Mouse (Mus musculus) testis, adult 2 months (tissue): ENCODE data around the gene Rab8a. TPM values are rescaled to one million over a fixed set of nuclear protein-coding genes. Genes with fewer than 3 reads are reported as not detected.

Experiments used
- H3K27ac ChIP-seq: fragments of 200-500 bp; 2 replicates; pipeline ENCODE4 v1.5.1; 2012; ENCODE audit warnings: low read depth, low read length; ENCODE audit not compliant: control insufficient read depth, insufficient read depth
- H3K27me3 ChIP-seq: fragments of 200-500 bp; 2 replicates; pipeline ENCODE4 v1.6.1; 2012; ENCODE audit warnings: mild to moderate bottlenecking, low read length, moderate library complexity; ENCODE audit not compliant: control insufficient read depth, insufficient read depth
- H3K36me3 ChIP-seq: fragments of 200-500 bp; 2 replicates; pipeline ENCODE4 v1.6.1; 2012; ENCODE audit warnings: mild to moderate bottlenecking, low read length; ENCODE audit not compliant: control insufficient read depth, insufficient read depth
- H3K4me1 ChIP-seq: fragments of 200-500 bp; 2 replicates; pipeline ENCODE4 v1.6.1; 2012; ENCODE audit warnings: low read length; ENCODE audit not compliant: control insufficient read depth, insufficient read depth
- H3K4me3 ChIP-seq: fragments of 200-500 bp; 2 replicates; pipeline ENCODE4 v1.5.1; 2012; ENCODE audit warnings: low read depth, mild to moderate bottlenecking, low read length, moderate library complexity, mixed read lengths; ENCODE audit not compliant: control insufficient read depth
- CTCF ChIP-seq: fragments of 200-500 bp; IDR thresholded peaks from 2 replicates; pipeline ENCODE4 v1.5.1; 2012; ENCODE audit warnings: low read depth, mild to moderate bottlenecking, inconsistent platforms, low read length, moderate library complexity; ENCODE audit not compliant: control insufficient read depth, insufficient read depth, insufficient replicate concordance
- POLR2A ChIP-seq: fragments of 200-500 bp; IDR thresholded peaks from 2 replicates; pipeline ENCODE4 v1.6.1; 2012; ENCODE audit warnings: low read depth, mild to moderate bottlenecking, inconsistent platforms, low read length, moderate library complexity; ENCODE audit not compliant: control insufficient read depth
- polyA plus RNA-seq: library from polyadenylated mRNA; depleted of rRNA; stranded (reverse); fragments of >200 nt; gene quantifications from 2 replicates; pipeline ENCODE4 v1.2.3, GENCODE M21; 2012

Gene Rab8a
- polyA plus RNA-seq, 1 experiment, result 44.0 TPM

DNA sequence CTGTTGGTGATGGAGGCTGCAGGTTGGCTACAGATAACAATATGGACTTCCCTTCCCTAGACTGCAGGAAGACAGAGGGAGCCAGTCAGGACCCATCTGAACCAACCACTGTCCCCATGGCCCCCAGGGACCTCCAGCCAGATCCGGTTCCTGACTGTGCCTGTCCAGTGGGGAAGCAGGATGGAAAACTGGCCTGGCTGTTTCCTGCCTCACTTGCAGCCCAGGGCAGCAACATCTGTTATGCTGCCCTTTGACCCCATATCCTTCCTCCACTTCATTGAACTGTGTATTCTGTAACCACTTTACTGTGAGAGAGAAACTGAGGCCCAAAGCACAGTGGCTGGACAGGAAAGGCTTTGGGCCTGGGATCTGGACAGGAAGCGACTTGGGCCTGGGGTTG is 29.7 kb upstream of the Rab8a start:
- H3K4me1 ChIP-seq, result peaks cover 15% of the 10 kb centered on the region
- no peaks in the 10 kb centered on the region; the same call in none of the 2 replicates for H3K27me3 ChIP-seq
- H3K4me3 ChIP-seq, result no peak overlapping the region
- no peak overlapping the region for H3K27ac ChIP-seq
- H3K36me3 ChIP-seq, result no peaks in the 10 kb centered on the region
- TF ChIP-seq CTCF, result no peak
- TF ChIP-seq POLR2A, result no peak

DNA sequence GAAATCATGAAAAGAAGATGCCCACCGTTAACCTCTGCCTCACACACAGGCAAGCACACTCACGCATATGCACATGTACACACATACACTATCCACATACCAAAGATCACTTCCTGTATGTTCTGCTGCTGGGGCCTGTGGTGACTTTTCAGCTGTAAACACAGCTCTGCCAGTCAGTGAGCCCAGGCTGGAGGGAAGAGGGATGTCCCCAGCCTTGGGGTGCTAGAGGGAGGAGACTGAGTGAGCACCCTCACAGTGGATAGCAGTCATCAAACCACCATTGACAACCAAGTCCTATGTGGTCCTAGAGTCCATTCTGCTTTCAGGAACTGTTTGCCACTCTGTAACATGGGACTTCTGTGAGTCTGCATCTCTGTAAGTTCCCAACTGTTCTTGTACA is 29.1 kb upstream of the Rab8a start:
- H3K27me3 ChIP-seq, result no peaks in the 10 kb centered on the region; the same call in none of the 2 replicates
- TF ChIP-seq CTCF (no peak), POLR2A (no peak)
- no peak overlapping the region for H3K27ac ChIP-seq

DNA sequence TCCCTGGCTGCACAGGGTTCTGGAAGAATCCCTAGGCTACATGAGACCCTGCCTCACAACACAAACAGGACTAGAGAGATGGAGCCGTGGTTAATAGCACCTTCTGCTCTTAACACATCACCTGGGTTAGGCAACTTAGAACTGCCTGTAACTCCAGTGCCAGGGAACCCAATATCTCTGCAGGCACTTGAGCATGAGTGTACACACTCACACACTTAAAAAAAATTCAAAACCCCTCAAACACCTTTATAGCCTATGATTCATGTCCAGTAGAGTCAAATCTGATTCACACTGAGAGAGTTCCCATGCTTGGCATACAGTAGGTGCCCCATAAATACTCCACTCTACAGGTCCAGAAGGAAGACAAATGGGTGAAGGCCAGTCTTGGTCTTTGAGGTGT is 28.6 kb upstream of the Rab8a start:
- Histone ChIP-seq H3K4me1 (peaks cover 22% of the 10 kb centered on the region), H3K4me3 (no peak overlapping the region), H3K27ac (no peak overlapping the region), H3K27me3 (no peaks in the 10 kb centered on the region; the same call in none of the 2 replicates), H3K36me3 (no peaks in the 10 kb centered on the region)
- no peak for TF ChIP-seq POLR2A
- no peak for TF ChIP-seq CTCF

More for the DNA sequence above, 29.1 kb upstream of the Rab8a start:
- peaks cover 21% of the 10 kb centered on the region for H3K4me1 ChIP-seq
- no peaks in the 10 kb centered on the region for H3K36me3 ChIP-seq
- H3K4me3 ChIP-seq, result no peak overlapping the region

DNA sequence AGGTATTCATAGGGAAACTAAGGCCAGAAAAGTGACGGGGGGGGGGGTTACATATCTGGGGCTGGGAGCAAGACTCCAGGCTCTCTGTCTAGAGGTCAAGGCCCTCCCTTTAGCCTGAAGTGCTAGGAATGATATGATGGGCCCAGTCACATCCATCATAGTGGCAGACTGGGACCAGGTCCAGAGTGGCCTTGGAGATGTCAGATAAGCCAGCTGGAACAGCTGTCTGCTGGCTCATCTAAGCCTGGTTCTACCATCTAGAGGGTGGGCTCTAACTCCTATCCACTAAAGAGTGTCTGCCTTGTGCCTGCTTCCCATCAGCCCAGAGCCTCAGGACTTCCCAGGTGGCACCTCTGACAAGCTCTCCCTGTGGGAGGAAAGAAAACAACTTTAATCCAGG is 28.1 kb upstream of the Rab8a start:
- Histone ChIP-seq H3K36me3 (no peaks in the 10 kb centered on the region), H3K27ac (no peak overlapping the region), H3K4me3 (no peak overlapping the region), H3K4me1 (peaks cover 22% of the 10 kb centered on the region), H3K27me3 (no peaks in the 10 kb centered on the region; the same call in none of the 2 replicates)
- TF ChIP-seq POLR2A (no peak), CTCF (no peak)

- no peak for TF ChIP-seq POLR2A
- no peak for TF ChIP-seq CTCF
- Histone ChIP-seq H3K4me3 (no peak overlapping the region), H3K36me3 (no peaks in the 10 kb centered on the region), H3K27me3 (no peaks in the 10 kb centered on the region; the same call in none of the 2 replicates), H3K4me1 (peaks cover 22% of the 10 kb centered on the region), H3K27ac (no peak overlapping the region)
Measured at GRCm38 (mm10) chr8:72133507-72133906, 27.5 kb upstream of the Rab8a start.

DNA sequence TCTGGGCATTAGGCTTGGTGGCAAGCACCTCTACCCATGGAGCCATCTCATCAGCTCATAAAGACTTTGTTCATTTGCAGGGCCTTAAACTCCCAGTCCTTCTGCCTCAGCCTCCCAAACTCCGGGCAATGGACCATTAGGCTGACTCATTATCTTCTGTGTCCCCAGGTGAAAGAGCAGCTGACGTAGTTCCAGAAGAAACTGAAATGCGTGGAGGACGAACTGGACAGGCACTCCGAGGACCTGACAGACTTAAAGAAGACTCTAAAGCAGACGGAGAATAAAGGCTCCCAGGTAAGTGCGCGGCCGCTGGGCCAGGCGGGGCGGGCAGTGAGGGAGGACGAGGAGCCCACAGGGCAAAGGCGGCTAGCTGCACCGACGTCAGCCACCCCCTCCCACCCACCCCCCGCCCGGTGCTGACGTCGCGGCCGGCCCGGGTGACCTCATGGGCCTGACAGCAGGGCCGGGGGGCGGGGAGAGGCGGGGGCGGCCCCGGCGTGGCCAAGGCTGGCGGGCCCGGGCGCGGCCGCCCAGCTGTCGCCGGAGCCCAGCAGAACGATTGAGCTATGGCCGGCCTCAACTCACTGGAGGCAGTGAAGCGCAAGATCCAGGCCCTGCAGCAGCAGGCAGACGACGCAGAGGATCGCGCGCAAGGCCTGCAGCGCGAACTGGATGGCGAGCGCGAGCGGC is 26.1 kb upstream of the Rab8a start, which contains the start of gene Tpm4:
TSS of gene Tpm4 (plus strand) at position 220 of the 690 bp plus-strand sequence.
- Histone ChIP-seq H3K27me3 (no peaks in the 10 kb centered on the region; the same call in none of the 2 replicates), H3K4me3 (peak within 1 kb of the TSS; percentile 93), H3K36me3 (no peaks in the 10 kb centered on the region), H3K27ac (peak within 1 kb of the TSS; percentile 89), H3K4me1 (peaks cover 22% of the 10 kb centered on the region)
- TF ChIP-seq CTCF, result no peak
- peak; percentile 57 for TF ChIP-seq POLR2A

GRCm38 (mm10) chr8:72135446-72136301 is 25.3 kb upstream of the Rab8a start:
- no peak for TF ChIP-seq CTCF
- TF ChIP-seq POLR2A, result no peak
- no peaks in the 10 kb centered on the region for H3K36me3 ChIP-seq
- peak overlapping the region; percentile 89 for H3K27ac ChIP-seq
- peak overlapping the region; percentile 93 for H3K4me3 ChIP-seq
- H3K4me1 ChIP-seq, result peaks cover 22% of the 10 kb centered on the region
- no peaks in the 10 kb centered on the region; the same call in none of the 2 replicates for H3K27me3 ChIP-seq
